Mouse (Mus musculus) WW6 (cell line): ENCODE measurements around the gene Plcg1.

Experiments used
- DNase-seq: peaks from one replicate; pipeline ENCODE4 v3.0.0-alpha.2; 2013; ENCODE audit warnings: low read depth, low spot score

The Plcg1 gene

GRCm38 (mm10) chr2:160768997-160769396, 37.9 kb downstream of the Plcg1 start:
- no peak for DNase-seq

GRCm38 (mm10) chr2:160770409-160770808, 39.3 kb downstream of the Plcg1 start:
- DNase-seq = no peak

- DNase-seq = no peak
Measured at GRCm38 (mm10) chr2:160770871-160771270, 39.8 kb downstream of the Plcg1 start.

- no peak for DNase-seq
Measured at GRCm38 (mm10) chr2:160771325-160772276, 40.5 kb downstream of the Plcg1 start.

- no peak for DNase-seq
Measured at GRCm38 (mm10) chr2:160778034-160778433, 46.9 kb downstream of the Plcg1 start.

DNA sequence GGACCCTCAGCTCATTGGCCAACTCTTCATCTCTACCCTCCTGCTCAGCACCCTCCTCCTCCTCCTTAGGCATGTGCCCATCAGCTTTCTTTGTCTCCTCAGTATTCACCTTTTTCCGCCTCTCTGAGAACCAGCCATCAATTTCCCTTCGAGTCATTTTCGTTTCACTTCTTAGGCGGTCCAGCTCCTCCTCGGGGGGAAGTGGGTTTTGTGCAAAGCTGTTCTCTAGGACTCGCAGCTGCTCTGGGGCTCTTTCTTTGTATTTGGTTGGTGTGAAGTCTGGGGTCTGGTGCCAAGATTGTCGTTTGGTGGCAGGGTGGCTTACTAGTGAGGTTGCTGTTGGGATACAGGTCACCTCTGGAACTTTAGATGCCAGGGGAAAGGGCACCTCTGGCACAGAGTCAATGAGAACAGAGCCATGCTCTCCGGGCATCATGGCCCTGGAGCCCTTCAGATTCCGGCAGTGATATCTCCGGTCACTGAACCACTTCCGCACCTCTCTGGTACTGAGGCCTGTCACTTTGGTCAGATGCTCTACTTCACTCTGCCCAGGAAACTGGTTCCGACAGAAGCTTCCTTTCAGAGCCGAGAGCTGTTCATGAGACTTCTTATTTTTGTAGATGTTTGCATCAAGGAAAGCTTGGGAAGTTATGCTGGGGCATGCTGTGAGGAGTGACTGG, 49.2 kb downstream of the Plcg1 start:
- DNase-seq = no peak

- DNase-seq = no peak
Measured at GRCm38 (mm10) chr2:160780834-160781219, 49.7 kb downstream of the Plcg1 start.

DNA sequence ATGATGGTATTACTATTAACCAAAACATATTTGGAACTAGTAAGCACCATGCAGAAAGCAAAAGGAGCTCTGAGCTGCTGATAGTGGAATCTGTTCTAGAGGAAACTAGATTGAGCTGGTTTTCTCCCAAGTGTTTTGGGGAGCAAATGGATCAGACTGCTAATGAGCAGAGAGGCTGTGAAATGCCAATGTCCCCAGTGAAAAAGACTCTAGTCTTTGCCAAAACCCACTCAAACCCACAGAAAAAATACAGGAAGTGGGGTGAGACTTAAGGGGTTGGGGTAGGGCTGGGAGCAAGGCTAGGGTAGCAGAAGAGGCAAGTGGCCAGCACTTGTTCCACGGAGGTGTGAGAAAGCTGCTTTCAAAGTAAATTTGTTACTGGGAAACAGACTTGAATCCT, 55.2 kb downstream of the Plcg1 start:
- DNase-seq = no peak

GRCm38 (mm10) chr2:160789046-160789445, 57.9 kb downstream of the Plcg1 start:
- DNase-seq = no peak

DNA sequence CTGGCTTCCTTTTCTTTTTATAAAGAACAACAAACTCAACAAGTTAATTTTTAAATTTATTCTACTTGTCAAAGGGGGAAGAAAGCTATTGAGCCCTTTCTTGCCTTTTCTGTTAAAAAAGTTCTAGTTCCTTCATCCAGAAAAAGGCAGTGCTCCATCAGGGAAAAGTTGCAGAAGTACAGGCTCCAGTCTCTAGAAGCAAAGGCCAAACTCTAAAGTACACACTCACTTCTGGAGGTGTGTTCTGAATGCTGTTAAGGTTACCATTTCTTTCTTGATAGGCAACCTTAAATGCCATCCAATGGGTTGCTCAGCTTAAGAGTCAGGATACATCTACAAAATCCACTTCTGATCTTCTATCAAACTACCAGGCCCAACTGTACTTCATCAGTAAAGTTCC, 58.6 kb downstream of the Plcg1 start:
- DNase-seq = no peak

DNA sequence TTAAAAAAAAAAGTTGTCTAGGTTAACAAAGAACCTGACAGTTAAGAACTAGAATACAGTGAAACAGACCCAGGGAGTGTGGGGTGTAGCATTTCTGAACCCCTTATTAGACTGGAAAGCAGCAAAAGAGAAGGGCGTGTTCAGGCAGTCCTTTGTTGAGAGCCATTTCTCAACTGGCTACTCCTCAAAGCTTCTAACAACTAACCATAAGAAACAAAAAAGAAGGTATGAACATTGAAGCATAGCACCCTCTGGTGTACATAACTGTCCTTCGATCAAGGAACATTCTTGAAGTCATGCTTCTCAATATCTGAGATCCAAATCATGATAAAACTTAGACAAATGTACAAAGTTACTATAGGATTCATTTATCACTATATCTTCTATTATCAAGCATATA, 62.0 kb downstream of the Plcg1 start:
- no peak for DNase-seq

GRCm38 (mm10) chr2:160796973-160797372, 65.9 kb downstream of the Plcg1 start:
- no peak for DNase-seq

- no peak for DNase-seq
Measured at GRCm38 (mm10) chr2:160798206-160798605, 67.1 kb downstream of the Plcg1 start.

- DNase-seq = no peak
Measured at GRCm38 (mm10) chr2:160800967-160801366, 69.9 kb downstream of the Plcg1 start.

GRCm38 (mm10) chr2:160802326-160802725, 71.2 kb downstream of the Plcg1 start:
- DNase-seq = no peak

- no peak for DNase-seq
Measured at GRCm38 (mm10) chr2:160804794-160805527, 73.9 kb downstream of the Plcg1 start.

DNA sequence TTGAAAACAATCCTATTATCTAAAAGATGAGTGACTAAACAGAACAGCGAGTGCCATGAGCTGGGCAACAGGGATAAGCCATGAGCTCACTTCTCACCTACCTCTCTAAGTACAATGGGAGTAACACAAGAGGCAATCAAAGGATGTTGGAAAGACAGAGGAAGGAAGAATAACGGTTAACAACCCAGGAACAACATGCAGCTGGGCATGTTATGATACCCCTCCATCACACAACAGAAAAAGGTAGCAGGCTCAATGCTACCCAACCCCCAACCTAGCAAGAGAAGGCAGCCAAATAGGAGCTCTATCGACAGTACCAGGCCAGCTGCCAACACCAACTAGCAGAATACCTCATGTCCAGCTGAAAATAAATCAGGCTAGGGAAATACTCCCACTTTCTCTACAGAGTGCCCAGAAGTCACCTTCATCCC, 75.0 kb downstream of the Plcg1 start:
- no peak for DNase-seq

- DNase-seq = no peak
Measured at GRCm38 (mm10) chr2:160810376-160810775, 79.3 kb downstream of the Plcg1 start.

DNA sequence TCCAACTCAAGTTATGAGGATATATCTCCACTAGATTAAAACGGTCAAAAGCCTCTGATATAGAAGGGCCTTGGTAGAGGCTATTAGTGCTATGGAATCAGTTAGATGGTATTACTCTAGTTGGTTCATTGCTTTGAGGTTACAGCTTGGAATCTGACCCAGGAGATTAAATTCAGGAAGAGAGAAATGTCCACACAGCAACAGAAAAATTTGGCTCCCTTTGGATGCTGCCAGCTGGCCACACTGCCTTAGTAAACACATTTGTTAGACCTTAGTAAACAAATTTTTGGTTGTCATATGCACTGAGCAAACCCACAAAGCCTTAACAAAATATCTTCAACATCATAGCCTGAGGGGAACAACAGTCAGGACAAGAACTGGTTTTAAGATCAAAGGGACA, 79.7 kb downstream of the Plcg1 start:
- no peak for DNase-seq
